Mouse (Mus musculus) left cerebral cortex, adult 9 months (tissue): Measurements from ENCODE around the gene Hist2h2bb.
"Not testable (repeated sequence)": the region's sequence is repeated elsewhere in the genome, so short reads cannot be mapped to it uniquely, and the experiment has no call there.

Source experiments
- DNase-seq, 2 experiments: peaks; one replicate each; pipeline ENCODE4 v3.0.0; 2022; ENCODE audit warnings: low spot score in 2 of 2

Gene Hist2h2bb

DNA sequence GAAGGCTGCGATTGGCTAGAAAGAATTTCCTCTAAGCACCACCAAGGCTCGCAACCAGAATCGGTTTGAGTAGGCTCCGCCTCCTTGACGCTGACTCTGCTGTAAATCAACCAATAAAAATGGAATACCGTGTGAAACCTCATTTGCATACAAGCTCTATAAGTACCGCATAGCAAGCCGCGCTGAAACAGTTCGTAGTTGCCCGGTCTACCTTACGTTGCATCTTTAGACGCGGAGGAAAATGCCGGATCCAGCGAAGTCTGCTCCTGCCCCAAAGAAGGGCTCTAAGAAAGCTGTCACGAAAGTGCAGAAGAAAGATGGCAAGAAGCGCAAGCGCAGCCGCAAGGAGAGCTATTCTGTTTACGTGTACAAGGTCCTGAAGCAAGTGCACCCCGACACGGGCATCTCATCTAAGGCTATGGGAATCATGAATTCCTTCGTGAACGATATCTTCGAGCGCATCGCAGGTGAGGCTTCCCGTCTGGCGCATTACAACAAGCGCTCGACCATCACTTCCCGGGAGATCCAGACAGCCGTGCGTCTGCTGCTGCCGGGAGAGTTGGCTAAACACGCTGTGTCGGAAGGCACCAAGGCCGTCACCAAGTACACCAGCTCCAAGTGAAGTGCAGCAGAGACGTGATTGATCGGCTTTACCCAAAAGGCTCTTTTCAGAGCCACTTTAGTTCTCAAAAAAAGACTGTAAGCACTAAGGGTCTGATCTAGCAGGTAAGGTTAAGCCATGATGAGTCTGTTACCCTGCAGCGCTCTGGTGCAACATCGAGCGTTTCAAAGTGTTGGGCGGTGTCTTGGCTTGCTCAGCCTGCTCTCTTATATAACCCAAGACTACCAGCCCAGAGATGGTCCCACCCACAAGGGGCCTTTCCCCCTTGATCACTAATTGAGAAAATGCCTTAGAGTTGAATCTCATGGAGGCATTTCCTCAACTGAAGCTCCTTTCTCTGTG is at the start of gene Hist2h2bb:
Gene Hist2h2bb, plus strand, starts transcription at position 242 of the 964 bp plus-strand sequence.
- peak; percentile 95 to 97 for DNase-seq

DNA sequence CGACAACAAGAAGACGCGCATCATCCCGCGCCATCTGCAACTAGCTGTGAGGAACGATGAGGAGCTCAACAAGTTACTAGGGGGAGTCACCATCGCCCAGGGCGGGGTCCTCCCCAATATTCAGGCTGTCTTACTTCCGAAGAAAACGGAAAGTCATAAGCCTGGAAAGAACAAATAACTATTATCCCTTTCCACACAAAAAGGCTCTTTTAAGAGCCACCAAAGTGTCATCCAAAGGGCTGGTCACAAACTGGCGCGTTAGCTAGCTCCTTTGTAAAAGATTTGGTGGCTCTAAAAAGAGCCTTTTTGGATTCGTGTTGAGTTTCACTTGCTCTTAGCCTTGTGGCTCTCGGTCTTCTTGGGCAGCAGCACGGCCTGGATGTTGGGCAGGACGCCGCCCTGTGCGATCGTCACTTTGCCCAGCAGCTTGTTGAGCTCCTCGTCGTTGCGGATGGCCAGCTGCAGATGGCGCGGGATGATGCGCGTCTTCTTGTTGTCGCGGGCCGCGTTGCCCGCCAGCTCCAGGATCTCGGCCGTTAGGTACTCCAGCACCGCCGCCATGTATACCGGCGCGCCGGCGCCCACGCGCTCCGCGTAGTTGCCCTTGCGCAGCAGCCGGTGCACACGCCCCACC is 49.3 kb upstream of the Hist2h2bb start:
- DNase-seq: not testable (repeated sequence)

DNA sequence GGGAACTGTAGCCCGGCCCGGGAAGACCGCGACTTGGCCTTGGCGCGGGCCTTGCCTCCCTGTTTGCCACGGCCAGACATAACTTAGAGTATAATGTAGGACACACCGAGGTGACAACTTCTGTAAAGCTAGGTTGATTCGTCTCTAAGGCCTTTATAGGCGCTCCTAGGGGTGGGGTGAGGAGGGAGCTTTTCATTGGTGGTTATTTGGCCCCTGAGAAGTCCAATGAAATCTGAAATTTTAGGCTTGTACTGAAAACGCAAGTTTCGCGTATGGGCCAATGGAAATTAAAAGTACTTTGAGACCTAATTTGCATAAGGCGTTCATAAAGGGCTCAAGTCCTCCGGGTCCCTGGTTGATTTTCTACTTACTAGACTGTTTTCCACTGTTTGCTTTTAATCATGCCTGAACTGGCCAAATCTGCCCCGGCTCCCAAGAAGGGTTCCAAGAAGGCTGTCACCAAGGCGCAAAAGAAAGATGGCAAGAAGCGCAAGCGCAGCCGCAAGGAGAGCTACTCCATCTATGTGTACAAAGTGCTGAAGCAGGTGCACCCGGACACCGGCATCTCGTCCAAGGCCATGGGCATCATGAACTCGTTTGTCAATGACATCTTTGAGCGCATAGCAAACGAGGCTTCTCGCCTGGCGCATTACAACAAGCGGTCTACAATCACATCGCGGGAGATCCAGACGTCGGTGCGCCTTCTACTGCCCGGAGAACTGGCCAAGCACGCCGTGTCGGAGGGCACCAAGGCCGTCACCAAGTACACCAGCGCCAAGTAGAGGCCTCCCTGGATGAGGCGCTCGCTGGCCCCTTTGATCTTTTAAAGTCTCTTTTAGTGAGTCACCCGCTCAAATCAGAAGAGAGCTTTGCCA is 48.5 kb upstream of the Hist2h2bb start, which contains the start of the genes Hist2h2ac and Hist2h2be:
Gene Hist2h2ac, minus strand, starts transcription at position 116 of the 875 bp plus-strand sequence.
Gene Hist2h2be, plus strand, starts transcription at position 355 of the 875 bp plus-strand sequence.
- DNase-seq: peak; percentile 89 to 94

DNA sequence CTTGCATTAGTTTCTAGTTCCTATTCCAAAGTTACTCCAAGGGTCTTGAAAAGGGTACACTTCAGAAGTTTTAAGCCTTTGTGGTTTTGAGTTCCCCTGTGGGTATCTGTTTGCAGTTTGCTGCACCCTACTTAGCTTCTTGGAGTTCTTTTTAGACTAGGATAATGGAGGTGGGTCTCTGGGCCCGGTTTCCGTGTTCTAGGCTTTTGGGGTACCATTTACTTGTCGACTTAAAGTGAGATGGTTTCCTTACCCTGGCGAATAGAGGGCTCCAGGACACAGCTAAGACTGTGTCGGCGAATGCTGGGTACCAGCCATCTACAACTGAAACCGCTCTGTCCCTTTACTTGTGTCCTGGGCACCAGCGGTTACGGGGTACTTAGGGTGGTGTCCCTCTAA is 47.9 kb upstream of the Hist2h2bb start:
- DNase-seq: no peak

DNA sequence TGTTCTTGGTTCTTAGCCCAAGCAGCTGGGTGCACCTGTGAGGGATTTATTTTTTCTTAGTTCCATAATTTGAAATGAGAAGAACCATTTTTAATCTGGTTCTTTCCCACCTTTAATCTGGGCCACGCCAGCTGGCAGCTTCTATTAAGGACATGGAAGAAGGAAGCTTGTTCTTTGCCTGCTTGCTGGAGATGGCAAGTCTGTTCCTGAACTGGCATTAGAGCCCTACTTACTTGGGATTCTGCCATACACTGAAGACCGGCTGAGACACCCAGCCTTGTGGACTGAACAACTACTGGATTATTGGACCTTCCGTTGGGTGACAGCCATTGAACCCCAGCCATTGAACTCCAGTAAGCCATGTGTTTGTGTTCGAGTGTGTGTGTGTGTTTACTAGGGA is 46.8 kb upstream of the Hist2h2bb start:
- no peak for DNase-seq

DNA sequence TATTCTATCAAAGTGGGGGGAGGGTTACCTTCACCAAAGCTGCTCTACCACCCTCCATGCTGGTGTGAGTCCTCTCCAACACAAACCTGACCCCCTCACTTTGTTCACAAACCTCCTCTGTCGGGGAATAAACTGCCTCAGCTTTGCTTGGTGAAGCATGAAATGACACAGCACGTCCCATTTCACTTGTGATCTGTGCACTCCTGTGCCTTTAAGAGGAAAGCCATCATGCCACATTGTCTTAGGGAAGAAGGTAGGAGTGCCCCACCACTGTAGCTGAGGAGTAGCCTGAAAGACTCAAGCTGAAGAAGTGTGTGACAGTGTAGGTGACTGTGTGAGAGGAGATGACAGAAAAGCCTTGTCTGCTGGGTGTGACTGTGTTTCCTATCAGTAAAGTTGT is 44.1 kb upstream of the Hist2h2bb start:
- no peak for DNase-seq

DNA sequence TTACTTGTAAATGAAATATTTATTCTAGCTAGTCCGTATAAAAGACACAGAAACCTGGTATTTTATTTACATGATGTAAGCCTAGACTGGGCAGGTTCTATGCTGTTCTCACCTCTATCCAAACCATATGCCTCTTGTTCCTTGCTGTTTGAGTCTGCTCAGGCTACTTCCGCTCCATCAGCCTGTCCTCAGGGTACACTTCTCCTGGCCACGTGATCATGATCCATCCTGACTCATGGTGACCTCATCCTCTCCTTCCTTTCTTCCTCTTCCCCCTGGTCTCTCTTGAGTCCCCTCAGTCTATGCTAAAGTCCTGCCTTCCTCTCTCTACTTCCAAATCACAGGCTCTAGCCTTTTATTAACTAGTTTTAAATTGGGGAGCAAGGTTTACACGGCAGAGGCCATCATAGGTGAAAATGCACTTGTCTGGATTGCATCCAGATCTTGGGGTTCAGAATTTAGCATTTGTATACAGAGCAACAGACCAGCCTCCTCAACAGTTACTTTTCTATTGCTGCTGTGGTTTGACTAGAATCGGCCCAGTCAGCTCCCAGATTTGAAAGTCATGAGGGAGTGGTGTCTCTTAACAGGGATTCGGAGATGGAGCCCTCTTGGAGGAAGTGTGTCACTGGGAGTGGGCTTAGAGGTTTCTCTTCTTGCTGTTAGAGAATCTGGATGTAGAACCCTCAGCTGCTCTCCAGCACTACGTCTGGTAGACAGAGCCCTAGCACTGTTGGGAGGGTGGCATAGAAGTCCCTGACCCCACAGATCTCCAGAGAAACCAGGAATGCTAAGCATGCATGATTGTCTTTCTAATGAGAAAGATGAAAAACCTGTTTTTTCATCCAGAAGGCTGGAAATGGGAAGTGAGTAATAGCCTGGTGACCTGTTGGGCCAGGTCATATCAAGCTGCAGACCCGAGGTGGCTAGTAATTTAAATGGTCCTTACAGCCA is 42.6 kb upstream of the Hist2h2bb start:
- no peak for DNase-seq

DNA sequence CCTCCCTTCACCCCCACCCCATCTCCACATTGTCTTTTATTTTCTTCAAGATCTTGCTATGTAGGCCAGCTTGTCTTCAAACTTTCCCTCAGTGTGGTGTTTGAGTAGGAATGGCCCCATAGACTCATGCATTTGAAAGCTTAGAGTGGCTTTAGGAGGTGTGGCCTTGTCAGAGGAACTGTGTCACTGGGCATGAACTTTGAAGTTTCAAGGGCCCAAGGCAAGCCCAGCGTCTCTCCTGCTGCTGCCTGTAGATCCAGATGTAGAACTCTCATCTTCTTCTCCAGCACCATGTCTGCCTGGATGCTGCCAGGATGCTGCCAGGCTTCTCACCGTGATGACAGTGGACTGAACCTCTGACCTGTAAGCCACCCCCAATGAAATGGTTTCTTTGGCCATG is 40.7 kb upstream of the Hist2h2bb start:
- no peak for DNase-seq

DNA sequence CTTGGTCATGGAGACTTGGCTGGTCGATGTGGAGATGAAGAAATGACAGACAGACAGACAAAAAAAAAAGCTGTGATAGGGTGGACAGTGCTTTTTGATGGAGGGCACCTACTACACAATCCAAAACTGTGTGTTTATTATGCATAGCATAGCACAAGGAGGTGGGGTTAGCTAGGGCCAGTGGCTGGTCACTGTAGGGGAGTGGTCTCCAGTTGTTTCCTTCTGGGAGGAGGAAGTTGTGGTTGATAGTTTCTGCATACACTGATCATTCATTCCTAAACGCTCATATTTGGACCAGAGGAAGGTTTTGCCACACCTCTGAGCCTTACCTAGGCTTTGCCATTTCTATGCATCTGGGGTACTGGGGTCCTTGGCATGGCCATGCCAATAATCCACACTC is 39.1 kb upstream of the Hist2h2bb start:
- no peak for DNase-seq

DNA sequence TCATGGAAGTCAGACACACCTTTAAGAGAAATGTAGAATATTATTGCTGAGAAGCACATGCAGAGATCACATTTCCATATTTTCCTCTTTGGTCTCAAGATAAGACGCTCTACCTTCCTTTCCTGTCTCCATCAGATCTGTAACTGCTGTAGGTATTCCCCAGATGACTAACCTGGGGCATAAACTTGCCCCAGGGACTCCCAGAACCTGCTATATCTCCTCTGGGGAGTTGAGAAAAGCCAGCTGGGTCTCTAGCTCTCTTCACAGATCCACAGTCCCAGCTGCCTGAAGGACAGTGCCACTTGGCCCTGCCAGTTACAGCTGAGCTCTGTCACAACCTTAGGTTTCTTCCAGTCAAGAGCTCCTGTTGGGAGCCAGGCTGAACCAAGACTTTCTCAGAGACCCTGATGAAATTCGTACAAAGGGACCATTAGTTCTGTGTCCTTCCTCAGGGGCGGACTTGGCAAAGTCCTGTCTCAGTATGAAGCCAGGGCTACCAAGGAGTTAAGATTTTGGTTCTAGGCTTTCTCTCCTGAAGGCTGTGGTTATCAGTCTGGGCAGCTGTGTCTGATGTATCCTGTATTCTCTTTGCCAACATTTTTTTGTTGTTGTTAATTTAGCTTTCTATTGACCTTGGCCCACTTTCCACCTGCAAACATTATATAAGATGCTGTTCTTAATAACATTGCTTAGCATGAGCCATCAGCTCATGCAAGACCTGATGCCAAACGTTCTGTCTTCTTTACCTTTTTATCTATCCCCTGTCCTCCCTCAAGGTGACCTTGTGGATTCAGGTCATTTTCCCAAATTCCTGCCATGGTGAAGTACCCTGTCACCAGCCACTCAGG is 38.4 kb upstream of the Hist2h2bb start:
- no peak for DNase-seq

DNA sequence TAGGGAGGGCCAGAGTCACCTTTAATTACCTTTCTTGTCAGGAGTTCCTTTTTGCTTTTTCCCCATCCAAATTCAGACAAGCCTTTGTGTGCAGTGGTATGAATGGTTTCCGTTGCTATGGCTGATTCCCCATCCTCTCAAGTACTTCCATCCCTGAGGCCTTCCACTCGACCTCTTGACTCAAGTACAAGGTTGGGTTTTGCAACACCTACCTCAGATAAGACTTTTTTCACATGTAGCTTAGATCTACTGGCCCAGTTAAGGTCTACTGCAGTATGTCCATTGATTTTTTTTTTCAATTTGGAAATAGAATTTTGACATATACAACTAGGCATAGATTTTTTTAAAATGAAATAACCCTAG is 37.8 kb upstream of the Hist2h2bb start:
- DNase-seq: no peak

DNA sequence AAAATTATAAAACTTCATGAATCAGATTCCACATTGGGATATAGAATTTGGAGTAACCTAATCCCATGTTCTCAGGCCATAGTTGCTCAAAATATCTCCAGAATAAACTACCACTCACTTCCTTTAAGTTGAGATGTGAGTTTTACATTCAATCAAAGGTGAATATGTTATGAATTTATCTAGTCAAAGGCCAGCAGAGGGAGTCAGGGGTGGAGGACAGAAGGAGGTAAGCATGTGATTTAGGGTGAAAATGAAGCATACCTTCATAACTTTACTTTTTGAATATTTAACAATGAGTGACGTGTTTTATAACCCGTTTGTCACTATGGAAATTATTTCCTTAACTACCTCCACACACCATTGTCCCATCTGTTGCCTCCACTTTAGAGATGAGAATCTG is 34.6 kb upstream of the Hist2h2bb start:
- no peak for DNase-seq

DNA sequence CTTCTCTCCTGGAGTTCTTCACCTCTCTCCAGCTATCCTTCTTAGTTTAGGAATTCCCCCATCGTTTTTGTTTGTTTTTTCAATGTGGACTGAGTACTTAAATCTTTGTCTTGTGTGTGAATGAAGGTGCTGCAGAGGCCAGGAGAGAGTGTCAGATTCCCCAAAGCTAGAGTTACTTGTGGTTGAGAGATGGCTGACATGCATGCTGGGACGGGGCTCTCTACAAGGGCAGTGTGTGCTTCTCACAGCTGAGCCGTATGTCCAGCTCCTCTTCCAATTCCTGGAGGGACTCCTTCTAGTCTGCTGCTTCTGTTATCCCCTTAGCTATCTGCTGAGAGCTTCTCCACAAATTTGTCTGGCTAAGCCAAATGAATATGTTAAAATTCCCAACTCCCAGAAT is 33.7 kb upstream of the Hist2h2bb start:
- no peak for DNase-seq

DNA sequence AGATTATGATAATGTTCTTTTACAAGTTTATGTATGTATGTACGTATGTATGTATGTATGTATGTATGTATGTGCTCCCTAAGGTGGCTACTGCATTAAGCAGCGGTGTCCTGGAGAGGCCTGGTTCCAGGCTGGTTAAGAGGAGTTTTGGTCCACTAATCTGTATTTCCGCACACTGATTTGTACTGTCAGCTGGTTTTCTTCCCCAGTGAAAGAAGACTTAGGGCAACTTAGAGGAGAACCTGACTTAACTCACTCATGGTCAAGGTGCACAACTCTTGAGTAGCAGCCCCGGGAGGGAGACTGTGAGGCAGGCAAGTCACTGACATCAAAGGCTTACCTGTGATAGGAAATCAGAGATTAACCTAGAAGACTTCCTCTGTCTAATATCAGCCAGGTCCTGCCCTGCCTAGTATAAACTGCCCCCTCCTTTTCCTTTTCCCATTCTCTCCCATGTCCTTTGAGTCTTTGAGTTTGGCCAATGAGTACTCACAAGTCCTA is 32.7 kb upstream of the Hist2h2bb start:
- no peak for DNase-seq

DNA sequence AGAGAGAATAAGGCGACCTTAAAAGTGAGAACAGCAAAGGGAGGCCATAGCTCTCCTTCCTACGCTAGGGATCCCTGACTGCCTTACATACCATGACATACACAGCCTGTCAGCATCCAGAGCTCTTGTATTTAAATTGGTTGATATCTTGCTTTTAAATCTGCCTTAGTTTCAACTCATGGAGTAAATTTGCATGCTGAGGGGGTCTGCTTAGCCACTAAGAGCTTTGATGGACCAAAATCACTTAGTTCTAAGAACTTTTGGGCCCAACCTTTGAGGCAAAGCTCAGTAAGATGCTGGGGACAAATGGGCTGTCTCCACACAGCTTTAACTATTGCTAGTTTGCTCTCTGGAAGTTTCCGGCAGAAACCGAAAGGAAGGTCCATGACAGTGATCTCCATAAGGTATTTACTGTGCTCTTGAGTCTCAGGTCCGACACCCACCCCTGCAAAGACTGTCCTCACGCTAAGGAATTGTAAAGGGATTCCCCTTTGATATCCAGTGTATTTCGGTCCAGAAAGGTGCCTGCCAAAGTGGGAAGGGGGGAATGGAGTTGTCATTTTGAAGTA is 32.1 kb upstream of the Hist2h2bb start:
- no peak for DNase-seq

DNA sequence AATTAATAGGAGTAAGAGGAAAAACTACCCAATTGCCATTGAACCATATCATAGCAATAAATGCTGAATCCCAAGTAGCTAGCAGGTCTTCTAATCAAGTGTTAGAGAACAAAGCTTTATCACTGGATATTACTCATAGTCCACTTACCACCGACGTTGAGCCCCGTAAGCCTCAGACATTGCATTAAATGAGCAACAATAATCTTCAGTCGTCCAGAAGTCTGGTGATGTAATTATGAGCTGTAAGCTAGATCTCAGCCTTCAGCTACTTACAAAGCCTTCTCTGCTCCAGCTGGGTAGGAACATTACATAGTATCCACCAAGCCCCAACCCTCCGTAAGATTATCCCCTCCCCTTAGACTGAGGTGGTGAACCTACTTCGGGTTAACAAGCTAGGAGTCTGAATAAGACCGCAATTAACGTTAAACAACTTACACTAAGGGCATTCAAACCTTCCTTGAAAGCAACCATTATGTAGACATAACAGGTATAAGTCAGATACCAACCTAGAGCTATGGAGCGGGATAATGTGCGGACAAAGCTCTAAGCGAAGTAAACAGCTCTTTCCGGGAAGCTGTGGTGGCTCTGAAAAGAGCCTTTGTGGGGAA is 31.5 kb upstream of the Hist2h2bb start:
- DNase-seq: no peak

DNA sequence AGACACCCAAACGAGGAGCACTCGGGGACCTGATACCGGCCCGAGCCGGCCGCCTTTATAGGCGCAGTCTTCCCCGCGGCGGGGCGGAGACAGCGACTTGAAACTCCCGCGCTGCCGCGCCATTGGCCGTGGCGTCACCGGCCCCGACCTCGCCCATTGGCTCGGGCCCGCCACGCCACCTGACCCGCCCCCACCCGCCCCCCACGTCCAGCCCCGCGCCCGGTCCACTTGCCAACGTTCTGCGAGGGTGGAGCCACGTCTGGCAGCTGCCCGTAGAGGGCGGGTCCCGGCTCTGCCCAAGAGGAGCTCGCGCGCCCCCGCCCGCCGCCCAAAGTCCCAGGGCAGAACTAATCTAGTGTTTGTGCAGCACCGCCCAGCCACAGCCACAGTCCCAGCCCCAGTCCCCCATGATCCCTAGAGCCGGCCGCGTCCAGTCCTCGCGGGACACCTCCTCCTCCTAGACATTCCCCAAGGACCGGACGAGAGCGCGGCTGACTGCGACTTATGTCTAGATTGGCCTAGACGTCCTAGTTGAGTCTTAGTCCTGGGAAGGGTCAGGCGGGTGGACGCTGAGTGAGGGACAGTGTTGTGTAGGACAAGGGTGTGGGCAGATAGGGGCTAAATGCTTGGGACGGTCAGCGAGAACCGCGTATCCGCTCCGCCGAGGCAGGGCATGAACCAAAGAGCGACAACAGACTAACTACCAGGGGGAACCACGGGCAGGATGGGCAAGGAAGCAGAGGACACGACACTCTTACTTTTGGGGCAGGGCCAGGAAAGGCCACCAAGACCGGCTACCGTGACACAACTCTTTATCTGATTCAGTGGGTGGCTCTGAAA is 30.4 kb upstream of the Hist2h2bb start, which contains the start of gene Hist2h3c2:
Gene Hist2h3c2, minus strand, starts transcription at position 174 of the 840 bp plus-strand sequence.
- not testable (repeated sequence) for DNase-seq
